Mouse (Mus musculus): Measurements from ENCODE around the gene Pafah1b1. TPM values are rescaled to one million over a fixed set of nuclear protein-coding genes. Genes with fewer than 3 reads are reported as not detected.

Gene Pafah1b1
- polyA plus RNA-seq, 3 experiments from 2014 or later, result 79.4 to 92.1 (median 81.5) TPM

- no peak for ATAC-seq
Measured at GRCm38 (mm10) chr11:74720668-74721067, 3.8 kb downstream of the Pafah1b1 start.

- ATAC-seq, result no peak
Measured at GRCm38 (mm10) chr11:74715971-74716525, 8.4 kb downstream of the Pafah1b1 start.

GRCm38 (mm10) chr11:74710671-74711070 is 13.8 kb downstream of the Pafah1b1 start:
- ATAC-seq, result no peak

GRCm38 (mm10) chr11:74708781-74709180 is 15.7 kb downstream of the Pafah1b1 start:
- no peak for ATAC-seq

- ATAC-seq, result no peak
Measured at GRCm38 (mm10) chr11:74704068-74704467, 20.4 kb downstream of the Pafah1b1 start.

- no peak for ATAC-seq
Measured at GRCm38 (mm10) chr11:74699505-74699904, 25.0 kb downstream of the Pafah1b1 start.

GRCm38 (mm10) chr11:74692151-74692550 is 32.3 kb downstream of the Pafah1b1 start:
- no peak for ATAC-seq

- ATAC-seq, result no peak
Measured at GRCm38 (mm10) chr11:74675156-74675555, 49.3 kb downstream of the Pafah1b1 start.

- no peak for ATAC-seq
Measured at GRCm38 (mm10) chr11:74674713-74675112, 49.8 kb downstream of the Pafah1b1 start.

GRCm38 (mm10) chr11:74673561-74673960 is 50.9 kb downstream of the Pafah1b1 start:
- no peak for ATAC-seq

GRCm38 (mm10) chr11:74672901-74673513 is 51.5 kb downstream of the Pafah1b1 start:
- no peak for ATAC-seq

- ATAC-seq, result no peak
Measured at GRCm38 (mm10) chr11:74671839-74672238, 52.6 kb downstream of the Pafah1b1 start.

GRCm38 (mm10) chr11:74671013-74671412 is 53.5 kb downstream of the Pafah1b1 start:
- ATAC-seq, result no peak

GRCm38 (mm10) chr11:74670151-74670550 is 54.3 kb downstream of the Pafah1b1 start:
- no peak for ATAC-seq

GRCm38 (mm10) chr11:74668971-74669370 is 55.5 kb downstream of the Pafah1b1 start:
- no peak for ATAC-seq

- no peak for ATAC-seq
Measured at GRCm38 (mm10) chr11:74668466-74668865, 56.0 kb downstream of the Pafah1b1 start.

GRCm38 (mm10) chr11:74667582-74668010 is 56.9 kb downstream of the Pafah1b1 start:
- ATAC-seq, result no peak

- ATAC-seq, result no peak
Measured at GRCm38 (mm10) chr11:74666776-74667581, 57.5 kb downstream of the Pafah1b1 start.

- ATAC-seq, result no peak
Measured at GRCm38 (mm10) chr11:74666284-74666652, 58.2 kb downstream of the Pafah1b1 start.

- ATAC-seq, result no peak
Measured at GRCm38 (mm10) chr11:74665631-74666283, 58.7 kb downstream of the Pafah1b1 start.

GRCm38 (mm10) chr11:74664906-74665305 is 59.6 kb downstream of the Pafah1b1 start:
- no peak for ATAC-seq

GRCm38 (mm10) chr11:74664279-74664678 is 60.2 kb downstream of the Pafah1b1 start:
- ATAC-seq, result no peak

GRCm38 (mm10) chr11:74662221-74662620 is 62.2 kb downstream of the Pafah1b1 start:
- no peak for ATAC-seq
